Mouse (Mus musculus) G1E (cell line): Measurements from ENCODE around the gene Rnf180.

ENCODE experiments used
- CTCF ChIP-seq: IDR thresholded peaks from 2 replicates; pipeline ENCODE4 v1.5.1; 2012; ENCODE audit warnings: low read depth, low read length, inconsistent platforms, mixed read lengths
- GATA1 ChIP-seq: IDR thresholded peaks from 2 replicates; pipeline ENCODE4 v1.6.1; 2012; ENCODE audit warnings: borderline replicate concordance, low read length, inconsistent platforms, mixed read lengths
- GATA2 ChIP-seq: IDR thresholded peaks from 2 replicates; pipeline ENCODE4 v1.6.1; 2012; ENCODE audit warnings: low read depth, low read length, inconsistent platforms, borderline replicate concordance
- POLR2AphosphoS5 ChIP-seq: IDR thresholded peaks from 2 replicates; pipeline ENCODE4 v1.6.1; 2012; ENCODE audit warnings: low read depth, low read length, inconsistent platforms; ENCODE audit not compliant: insufficient replicate concordance
- TAL1 ChIP-seq: conservative IDR thresholded peaks from 2 replicates; pipeline ENCODE4 v1.6.1; 2012; ENCODE audit warnings: low read depth, low read length, inconsistent platforms, mixed read lengths

- TF ChIP-seq CTCF: no peak
- TF ChIP-seq POLR2AphosphoS5: no peak
- TF ChIP-seq GATA1: no peak
- TF ChIP-seq GATA2: no peak
- TF ChIP-seq TAL1: no peak
Measured at GRCm38 (mm10) chr13:105240810-105241209, 53.8 kb downstream of the Rnf180 start.
